Mouse (Mus musculus) spleen, adult 2 months (tissue): ENCODE measurements around the gene Sgta.

Experiments used
- CTCF ChIP-seq: fragments of 200-500 bp; IDR thresholded peaks from 2 replicates; pipeline ENCODE4 v1.5.1; 2011; ENCODE audit warnings: mild to moderate bottlenecking, inconsistent platforms; ENCODE audit not compliant: insufficient read depth, insufficient read length, insufficient replicate concordance; ENCODE audit errors: extremely low read depth
- POLR2A ChIP-seq: fragments of 200-500 bp; IDR thresholded peaks from 2 replicates; pipeline ENCODE4 v1.6.1; 2011; ENCODE audit warnings: low read depth, low read length, inconsistent platforms

GRCm38 (mm10) chr10:81052577-81052976, 7.4 kb downstream of the Sgta start:
- TF ChIP-seq CTCF (no peak), POLR2A (no peak)
